Mouse (Mus musculus): ENCODE results near the gene Elobl. TPM values are rescaled to one million over a fixed set of nuclear protein-coding genes. Genes with fewer than 3 reads are reported as not detected.

The Elobl gene
- polyA plus RNA-seq, 1 experiment from 2014 or later: not detected

- no peaks in the 10 kb centered on the region for H3K4me1 ChIP-seq (ENCODE audit: insufficient read depth)
- ATAC-seq (no peak), DNase-seq (no peak)
- no peaks in the 10 kb centered on the region for H3K9me3 ChIP-seq (ENCODE audit: low read length)
- H3K9ac ChIP-seq (replicated peaks): no peak overlapping the region
- H3K27ac ChIP-seq (ENCODE audit: low read depth): no peak overlapping the region
- TF ChIP-seq CTCF (IDR thresholded peaks at IDR 0.05; ENCODE audit: low read depth): no peak
- TF ChIP-seq EP300 (IDR thresholded peaks at IDR 0.05; ENCODE audit: low read depth): no peak
- 86% methylated on average over 19 of the region's 19 CpGs for WGBS (ENCODE audit: insufficient replicate concordance)
- no peaks in the 10 kb centered on the region for H3K27me3 ChIP-seq (ENCODE audit: insufficient read depth, low read length)
- H3K36me3 ChIP-seq (replicated peaks; ENCODE audit: insufficient read depth, low read length): peaks cover 6% of the 10 kb centered on the region; the same call in 1 of the 2 replicates
- no peak overlapping the region for H3K4me3 ChIP-seq (ENCODE audit: low read depth, low read length)
- H3K4me2 ChIP-seq (ENCODE audit: low read depth, low read length): no peak overlapping the region
Observed at GRCm38 (mm10) chr11:88934089-88935000, 32.4 kb downstream of the Elobl start.

- Histone ChIP-seq H3K4me3 (ENCODE audit: low read depth, low read length) (no peak overlapping the region), H3K9me3 (ENCODE audit: low read length) (no peaks in the 10 kb centered on the region), H3K27ac (ENCODE audit: low read depth) (no peak overlapping the region), H3K4me2 (ENCODE audit: low read depth, low read length) (no peak overlapping the region), H3K4me1 (ENCODE audit: insufficient read depth) (no peaks in the 10 kb centered on the region), H3K36me3 (replicated peaks; ENCODE audit: insufficient read depth, low read length) (peaks cover 9% of the 10 kb centered on the region; the same call in 1 of the 2 replicates), H3K27me3 (ENCODE audit: insufficient read depth, low read length) (no peaks in the 10 kb centered on the region), H3K9ac (replicated peaks) (no peak overlapping the region)
- TF ChIP-seq CTCF (IDR thresholded peaks at IDR 0.05; ENCODE audit: low read depth) (no peak), EP300 (IDR thresholded peaks at IDR 0.05; ENCODE audit: low read depth) (no peak)
- ATAC-seq (no peak), DNase-seq (no peak)
- 89% methylated on average over 9 of the region's 9 CpGs for WGBS (ENCODE audit: insufficient replicate concordance)
Observed at GRCm38 (mm10) chr11:88933030-88933429, 33.7 kb downstream of the Elobl start.

- H3K9ac ChIP-seq (replicated peaks): no peak overlapping the region
- DNase-seq: no peak
- no peak overlapping the region for H3K4me3 ChIP-seq (ENCODE audit: low read depth, low read length)
- no peak overlapping the region for H3K4me2 ChIP-seq (ENCODE audit: low read depth, low read length)
- TF ChIP-seq CTCF (IDR thresholded peaks at IDR 0.05; ENCODE audit: low read depth) (no peak), EP300 (IDR thresholded peaks at IDR 0.05; ENCODE audit: low read depth) (no peak)
- 80% methylated on average over 14 of the region's 14 CpGs for WGBS (ENCODE audit: insufficient replicate concordance)
- H3K27ac ChIP-seq (ENCODE audit: low read depth): no peak overlapping the region
- no peaks in the 10 kb centered on the region for H3K9me3 ChIP-seq (ENCODE audit: low read length)
- H3K27me3 ChIP-seq (ENCODE audit: insufficient read depth, low read length): no peaks in the 10 kb centered on the region
- H3K4me1 ChIP-seq (ENCODE audit: insufficient read depth): no peaks in the 10 kb centered on the region
- H3K36me3 ChIP-seq (replicated peaks; ENCODE audit: insufficient read depth, low read length): peaks cover 11% of the 10 kb centered on the region; the same call in 1 of the 2 replicates
- ATAC-seq: no peak
Observed at GRCm38 (mm10) chr11:88931692-88932530, 34.8 kb downstream of the Elobl start.

- no peak overlapping the region for H3K4me3 ChIP-seq (ENCODE audit: low read depth, low read length)
- H3K9ac ChIP-seq (replicated peaks): no peak overlapping the region
- no peak for TF ChIP-seq EP300 (IDR thresholded peaks at IDR 0.05; ENCODE audit: low read depth)
- no peak for TF ChIP-seq CTCF (IDR thresholded peaks at IDR 0.05; ENCODE audit: low read depth)
- H3K36me3 ChIP-seq (replicated peaks; ENCODE audit: insufficient read depth, low read length): peaks cover 21% of the 10 kb centered on the region; the same call in 1 of the 2 replicates
- 69% methylated on average over 5 of the region's 5 CpGs for WGBS (ENCODE audit: insufficient replicate concordance)
- no peak overlapping the region for H3K27ac ChIP-seq (ENCODE audit: low read depth)
- no peak overlapping the region for H3K4me2 ChIP-seq (ENCODE audit: low read depth, low read length)
- DNase-seq (no peak), ATAC-seq (no peak)
- H3K4me1 ChIP-seq (ENCODE audit: insufficient read depth): no peaks in the 10 kb centered on the region
- no peaks in the 10 kb centered on the region for H3K9me3 ChIP-seq (ENCODE audit: low read length)
- no peaks in the 10 kb centered on the region for H3K27me3 ChIP-seq (ENCODE audit: insufficient read depth, low read length)
Observed at GRCm38 (mm10) chr11:88926566-88926965, 40.2 kb downstream of the Elobl start.

Other genes with a start within 250 kb of the Elobl start
- 3.4 and 3.7 TPM in 2 replicates for gene Msi2, start 248.4 kb downstream of the Elobl start, polyA plus RNA-seq (2015; fragmentation: Nextera tagmentation; extraction: Ambion mirVana)
- 14.2 and 14.5 TPM in 2 replicates for gene Akap1, start 102.3 kb downstream of the Elobl start, polyA plus RNA-seq (2015; fragmentation: Nextera tagmentation; extraction: Ambion mirVana)
- gene Scpep1, start 11.5 kb downstream of the Elobl start, polyA plus RNA-seq (2015; fragmentation: Nextera tagmentation; extraction: Ambion mirVana): 35.3 and 38.9 TPM in 2 replicates
- 2.6 and 2.7 TPM in 2 replicates for gene Coil, start 3.3 kb upstream of the Elobl start, polyA plus RNA-seq (2015; fragmentation: Nextera tagmentation; extraction: Ambion mirVana)
- 20.4 and 20.6 TPM in 2 replicates for gene Trim25, start 32.4 kb upstream of the Elobl start, polyA plus RNA-seq (2015; fragmentation: Nextera tagmentation; extraction: Ambion mirVana)
- gene Dgke, start 99.9 kb upstream of the Elobl start, polyA plus RNA-seq (2015; fragmentation: Nextera tagmentation; extraction: Ambion mirVana): 0.53 and 0.60 TPM in 2 replicates
- gene Gm525, start 106.9 kb upstream of the Elobl start, polyA plus RNA-seq (2015; fragmentation: Nextera tagmentation; extraction: Ambion mirVana): 0.31 and 0.39 TPM in 2 replicates

All from liver, postnatal 0 days (tissue).